Mouse (Mus musculus) liver, embryonic 14.5 days (tissue): ENCODE measurements around the gene Tcp10c. TPM values are rescaled to one million over a fixed set of nuclear protein-coding genes. Genes with fewer than 3 reads are reported as not detected.
"Not testable (repeated sequence)": the region's sequence is repeated elsewhere in the genome, so short reads cannot be mapped to it uniquely, and the experiment has no call there.

Experiments used
- ATAC-seq: fragments of 200-750 bp; cut with Nextera tagmentation; 2 replicates; pipeline ENCODE4 v1.8.0; 2017; ENCODE audit warnings: moderate number of reproducible peaks, mild to moderate bottlenecking, moderate library complexity; ENCODE audit not compliant: insufficient read depth
- DNase-seq, 3 experiments: peaks; one replicate each; pipeline ENCODE4 v3.0.0-alpha.2; 2012 to 2013; ENCODE audit warnings: low read depth in 3 of 3, low spot score in 3 of 3
- H3K27ac ChIP-seq: fragments of 300-500 bp; sonication (generic); 2 replicates; pipeline ENCODE4 v1.5.1; 2014; ENCODE audit warnings: moderate library complexity, mild to moderate bottlenecking, control low read depth, inconsistent platforms
- H3K27me3 ChIP-seq: fragments of 300-500 bp; sonication (generic); 2 replicates; pipeline ENCODE4 v1.6.1; 2014; ENCODE audit warnings: mild to moderate bottlenecking, low read length, moderate library complexity; ENCODE audit not compliant: control insufficient read depth, insufficient read depth
- H3K36me3 ChIP-seq: fragments of 300-500 bp; sonication (generic); replicated peaks from 2 replicates; pipeline ENCODE4 v1.6.1; 2014; ENCODE audit warnings: low read depth; ENCODE audit not compliant: control insufficient read depth, insufficient read depth
- H3K4me1 ChIP-seq, 2 experiments: fragments of 200-500 bp in 1 of 2; fragments of 300-500 bp in 1 of 2; sonication (generic) in 1 of 2; replicated peaks; 2 replicates each; pipeline ENCODE4 v1.6.1; 2012 to 2014; ENCODE audit warnings: antibody characterized with exemption in 1 of 2, inconsistent platforms in 1 of 2, low read length in 1 of 2; ENCODE audit not compliant: control insufficient read depth in 2 of 2, insufficient read depth in 2 of 2
- H3K4me2 ChIP-seq: fragments of 300-500 bp; sonication (generic); 2 replicates; pipeline ENCODE4 v1.6.1; 2014; ENCODE audit warnings: low read depth, mild to moderate bottlenecking, control low read depth, moderate library complexity
- H3K4me3 ChIP-seq, 2 experiments: fragments of 200-500 bp in 1 of 2; fragments of 300-500 bp in 1 of 2; sonication (generic) in 1 of 2; 2 replicates each; pipeline ENCODE4 v1.5.1; 2012 to 2014; ENCODE audit warnings: low read depth in 2 of 2, low read length in 2 of 2, mild to moderate bottlenecking in 2 of 2, control low read depth in 1 of 2, inconsistent platforms in 1 of 2, moderate library complexity in 1 of 2; ENCODE audit not compliant: insufficient read depth in 1 of 2
- H3K9ac ChIP-seq: fragments of 300-500 bp; sonication (generic); replicated peaks from 2 replicates; pipeline ENCODE4 v1.6.1; 2014; ENCODE audit warnings: mild to moderate bottlenecking, control low read depth, moderate library complexity
- H3K9me3 ChIP-seq: fragments of 300-500 bp; sonication (generic); 2 replicates; pipeline ENCODE4 v1.6.1; 2016; ENCODE audit warnings: low read length, mixed read lengths; ENCODE audit not compliant: control insufficient read depth
- WGBS: fragments of 180-500 bp; shearing (Covaris S2); extraction: QIAGEN DNeasy Blood & Tissue Kit; methylation state at CpG from one replicate; pipeline ENCODE4 v1.1.7; 2014; ENCODE audit not compliant: insufficient replicate concordance; 5-methylcytosine and 5-hydroxymethylcytosine counted together
- polyA plus RNA-seq, 2 experiments: library from polyadenylated mRNA; depleted of rRNA in 1 of 2; stranded (reverse) in 1 of 2; unstranded in 1 of 2; fragments of >200 nt; fragmentation: Nextera tagmentation in 1 of 2; extraction: Ambion mirVana in 1 of 2; gene quantifications; 2 replicates each; pipeline versions ENCODE4 v1.2.1 to v1.2.3; 2012 to 2014

Gene Tcp10c
- polyA plus RNA-seq, 2 experiments = not detected

GRCm38 (mm10) chr17:13364196-13364595, 9.8 kb downstream of the Tcp10c start:
- not testable (repeated sequence) for H3K9ac ChIP-seq, H3K36me3 ChIP-seq, DNase-seq, H3K4me3 ChIP-seq, H3K9me3 ChIP-seq, H3K27ac ChIP-seq, ATAC-seq, H3K27me3 ChIP-seq, H3K4me2 ChIP-seq, H3K4me1 ChIP-seq
- 66% methylated on average over 9 of the region's 9 CpGs for WGBS

- not testable (repeated sequence) for H3K4me1 ChIP-seq, H3K36me3 ChIP-seq, ATAC-seq, H3K4me2 ChIP-seq, H3K4me3 ChIP-seq, H3K27me3 ChIP-seq, DNase-seq, H3K9me3 ChIP-seq, H3K9ac ChIP-seq, H3K27ac ChIP-seq
- 77% methylated on average over 9 of the region's 9 CpGs for WGBS
Observed at GRCm38 (mm10) chr17:13367181-13367580, 12.8 kb downstream of the Tcp10c start.

- 71% methylated on average over 7 of the region's 7 CpGs for WGBS
Observed at GRCm38 (mm10) chr17:13368658-13369057, 14.3 kb downstream of the Tcp10c start.

GRCm38 (mm10) chr17:13370746-13371145, 16.4 kb downstream of the Tcp10c start:
- H3K9ac ChIP-seq, H3K27ac ChIP-seq, DNase-seq, H3K9me3 ChIP-seq, H3K4me3 ChIP-seq, H3K4me2 ChIP-seq, H3K36me3 ChIP-seq, ATAC-seq, H3K4me1 ChIP-seq, H3K27me3 ChIP-seq: not testable (repeated sequence)
- 53% methylated on average over 3 of the region's 6 CpGs for WGBS

More at GRCm38 (mm10) chr17:13368658-13369057, 14.3 kb downstream of the Tcp10c start:
- not testable (repeated sequence) for DNase-seq, H3K9me3 ChIP-seq, H3K4me1 ChIP-seq, H3K4me3 ChIP-seq, H3K36me3 ChIP-seq, H3K27me3 ChIP-seq, H3K9ac ChIP-seq, H3K27ac ChIP-seq, H3K4me2 ChIP-seq, ATAC-seq

GRCm38 (mm10) chr17:13378341-13378740, 24.0 kb downstream of the Tcp10c start:
- WGBS = 57% methylated on average over 3 of the region's 3 CpGs
- H3K4me1 ChIP-seq, ATAC-seq, H3K36me3 ChIP-seq, H3K27ac ChIP-seq, H3K4me3 ChIP-seq, H3K27me3 ChIP-seq, H3K9ac ChIP-seq, H3K9me3 ChIP-seq, DNase-seq, H3K4me2 ChIP-seq: not testable (repeated sequence)

GRCm38 (mm10) chr17:13379951-13380615, 25.7 kb downstream of the Tcp10c start:
- ATAC-seq, DNase-seq: not testable (repeated sequence)

GRCm38 (mm10) chr17:13381286-13381685, 26.9 kb downstream of the Tcp10c start:
- ATAC-seq, H3K36me3 ChIP-seq, H3K9ac ChIP-seq, DNase-seq, H3K4me3 ChIP-seq, H3K27ac ChIP-seq, H3K4me1 ChIP-seq, H3K27me3 ChIP-seq, H3K4me2 ChIP-seq, H3K9me3 ChIP-seq: not testable (repeated sequence)
- WGBS = 72% methylated on average over 2 of the region's 2 CpGs

More at GRCm38 (mm10) chr17:13379951-13380615, 25.7 kb downstream of the Tcp10c start:
- H3K27ac ChIP-seq, H3K4me2 ChIP-seq, H3K36me3 ChIP-seq, H3K9me3 ChIP-seq, H3K4me1 ChIP-seq, H3K4me3 ChIP-seq, H3K27me3 ChIP-seq, H3K9ac ChIP-seq: not testable (repeated sequence)
- 55% methylated on average over 4 of the region's 7 CpGs for WGBS

GRCm38 (mm10) chr17:13391020-13391419, 36.6 kb downstream of the Tcp10c start:
- not testable (repeated sequence) for H3K9ac ChIP-seq, H3K4me1 ChIP-seq, H3K4me3 ChIP-seq, H3K27me3 ChIP-seq, H3K4me2 ChIP-seq, H3K27ac ChIP-seq, ATAC-seq, DNase-seq, H3K9me3 ChIP-seq, H3K36me3 ChIP-seq
- WGBS = no CpG with 5 or more reads among the region's 4 CpGs
